Mouse (Mus musculus) brain, embryonic 14.5 days (tissue): Measurements from ENCODE around the gene Zwilch.

Experiments
- CTCF ChIP-seq: fragments of 200-500 bp; IDR thresholded peaks from 2 replicates; pipeline ENCODE4 v1.5.1; 2012; ENCODE audit warnings: inconsistent platforms, mild to moderate bottlenecking, moderate library complexity, borderline replicate concordance; ENCODE audit not compliant: insufficient read depth, insufficient read length; ENCODE audit errors: extremely low read depth
- POLR2A ChIP-seq: fragments of 200-500 bp; IDR thresholded peaks from 2 replicates; pipeline ENCODE4 v1.6.1; 2012; ENCODE audit warnings: mild to moderate bottlenecking, inconsistent platforms, borderline replicate concordance; ENCODE audit not compliant: poor library complexity, insufficient read depth, insufficient read length, severe bottlenecking; ENCODE audit errors: extremely low read depth

GRCm38 (mm10) chr9:64195554-64195953, 22.6 kb upstream of the Zwilch start:
- TF ChIP-seq POLR2A, result no peak
- TF ChIP-seq CTCF, result no peak
